Mouse (Mus musculus): ENCODE data around the gene Ergic1. TPM values are rescaled to one million over a fixed set of nuclear protein-coding genes. Genes with fewer than 3 reads are reported as not detected.

Ergic1 gene
- polyA plus RNA-seq, 2 experiments = 157 to 222 TPM

- no peaks in the 10 kb centered on the region for H3K9me3 ChIP-seq (ENCODE audit: control insufficient read depth, low read length)
- no peak for TF ChIP-seq POLR2A (IDR thresholded peaks at IDR 0.05; ENCODE audit: borderline replicate concordance, extremely low read depth, insufficient read depth, insufficient read length)
- no peak overlapping the region for H3K4me3 ChIP-seq (replicated peaks; ENCODE audit: low read length)
- no peak overlapping the region for H3K27ac ChIP-seq (replicated peaks; ENCODE audit: low read depth, low read length)
- no peaks in the 10 kb centered on the region for H3K27me3 ChIP-seq (ENCODE audit: control insufficient read depth, insufficient read depth, low read length)
- H3K4me2 ChIP-seq (replicated peaks; ENCODE audit: low read depth, low read length, severe bottlenecking) = no peak overlapping the region
- peaks cover 7% of the 10 kb centered on the region for H3K4me1 ChIP-seq (ENCODE audit: control insufficient read depth, insufficient read depth, low read length)
- H3K36me3 ChIP-seq (ENCODE audit: control insufficient read depth, insufficient read depth, low read length) = peaks cover 26% of the 10 kb centered on the region
- 40% methylated on average over 19 of the region's 21 CpGs for WGBS
- H3K9ac ChIP-seq (ENCODE audit: low read depth, low read length, severe bottlenecking) = no peak overlapping the region
- ATAC-seq (ENCODE audit: low FRiP score, low read depth) (peak; percentile 41), DNase-seq (ENCODE audit: low spot score) (peak; percentile 44)
Observed at GRCm38 (mm10) chr17:26658854-26659572, 97.7 kb downstream of the Ergic1 start.

DNA sequence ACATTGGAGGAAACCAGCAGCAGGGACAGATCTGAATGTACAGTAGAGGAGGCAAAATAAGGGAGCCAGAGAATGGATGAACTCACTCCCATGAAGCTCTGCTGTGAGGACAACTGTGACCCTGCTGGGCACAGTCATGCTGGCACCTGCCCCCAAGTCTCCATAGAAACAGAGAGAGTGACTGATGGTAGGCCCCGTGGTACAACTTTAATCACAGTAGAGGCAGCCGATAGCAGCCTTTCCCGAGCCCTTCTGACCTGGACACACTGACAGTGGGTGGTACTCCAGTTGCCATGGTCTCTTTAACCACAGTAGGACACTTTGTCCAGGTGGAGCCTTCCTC lies 98.3 kb downstream of the Ergic1 start:
- no peak for DNase-seq (ENCODE audit: low spot score)
- 70% methylated on average over 3 of the region's 3 CpGs for WGBS
- Histone ChIP-seq H3K36me3 (ENCODE audit: control insufficient read depth, insufficient read depth, low read length) (peaks cover 21% of the 10 kb centered on the region), H3K4me1 (ENCODE audit: control insufficient read depth, insufficient read depth, low read length) (peaks cover 8% of the 10 kb centered on the region), H3K9me3 (ENCODE audit: control insufficient read depth, low read length) (no peaks in the 10 kb centered on the region), H3K9ac (ENCODE audit: low read depth, low read length, severe bottlenecking) (no peak overlapping the region), H3K4me3 (replicated peaks; ENCODE audit: low read length) (no peak overlapping the region), H3K27me3 (ENCODE audit: control insufficient read depth, insufficient read depth, low read length) (no peaks in the 10 kb centered on the region), H3K27ac (replicated peaks; ENCODE audit: low read depth, low read length) (no peak overlapping the region), H3K4me2 (replicated peaks; ENCODE audit: low read depth, low read length, severe bottlenecking) (no peak overlapping the region)
- TF ChIP-seq POLR2A (IDR thresholded peaks at IDR 0.05; ENCODE audit: borderline replicate concordance, extremely low read depth, insufficient read depth, insufficient read length) = no peak
- no peak for ATAC-seq (ENCODE audit: low FRiP score, low read depth)

DNA sequence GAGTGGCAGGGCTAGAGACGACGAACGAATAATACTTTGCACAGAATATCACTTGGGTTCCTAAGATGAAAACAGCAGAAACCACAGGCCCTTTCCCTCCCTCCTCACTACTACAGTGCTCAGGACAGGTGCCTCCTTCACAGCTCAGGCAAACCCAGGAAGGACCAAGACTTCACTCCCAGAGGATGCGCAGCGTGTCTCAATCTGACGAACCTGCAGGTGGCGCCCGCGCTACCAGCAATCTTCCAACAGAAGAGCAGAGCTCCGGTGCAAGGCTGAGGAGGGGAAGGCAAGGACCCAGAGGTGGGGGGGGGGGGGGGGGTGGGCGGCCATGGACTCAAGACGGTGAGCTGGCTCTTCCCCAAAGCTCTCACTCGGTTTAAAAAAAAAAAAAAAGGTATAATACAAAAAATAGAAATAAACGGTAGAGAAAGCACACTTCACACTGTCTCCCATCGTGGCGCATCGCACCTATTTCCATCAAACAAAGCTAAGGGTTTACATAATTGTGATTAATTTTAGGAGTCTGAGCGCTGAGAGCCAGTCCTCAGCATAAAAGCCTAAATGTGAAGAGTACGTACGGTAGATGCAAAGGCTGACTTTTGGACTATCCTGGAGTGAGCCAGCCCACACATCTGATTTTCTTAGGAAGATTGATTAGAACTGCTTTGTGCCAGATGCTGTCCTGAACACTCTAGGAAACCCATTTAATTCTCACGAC lies 99.1 kb downstream of the Ergic1 start:
- H3K4me2 ChIP-seq (replicated peaks; ENCODE audit: low read depth, low read length, severe bottlenecking) = peak overlapping the region; percentile 13; the same call in 1 of the 2 replicates
- ATAC-seq (ENCODE audit: low FRiP score, low read depth) (peak; percentile 60; the same call in 1 of the 2 replicates), DNase-seq (ENCODE audit: low spot score) (peak; percentile 62)
- H3K36me3 ChIP-seq (ENCODE audit: control insufficient read depth, insufficient read depth, low read length) = peaks cover 13% of the 10 kb centered on the region
- TF ChIP-seq POLR2A (IDR thresholded peaks at IDR 0.05; ENCODE audit: borderline replicate concordance, extremely low read depth, insufficient read depth, insufficient read length) = no peak
- H3K9ac ChIP-seq (ENCODE audit: low read depth, low read length, severe bottlenecking) = no peak overlapping the region
- H3K27me3 ChIP-seq (ENCODE audit: control insufficient read depth, insufficient read depth, low read length) = no peaks in the 10 kb centered on the region
- WGBS = 26% methylated on average over 19 of the region's 21 CpGs
- H3K4me3 ChIP-seq (replicated peaks; ENCODE audit: low read length) = no peak overlapping the region
- H3K4me1 ChIP-seq (ENCODE audit: control insufficient read depth, insufficient read depth, low read length) = peaks cover 8% of the 10 kb centered on the region
- H3K9me3 ChIP-seq (ENCODE audit: control insufficient read depth, low read length) = no peaks in the 10 kb centered on the region
- H3K27ac ChIP-seq (replicated peaks; ENCODE audit: low read depth, low read length) = no peak overlapping the region

DNA sequence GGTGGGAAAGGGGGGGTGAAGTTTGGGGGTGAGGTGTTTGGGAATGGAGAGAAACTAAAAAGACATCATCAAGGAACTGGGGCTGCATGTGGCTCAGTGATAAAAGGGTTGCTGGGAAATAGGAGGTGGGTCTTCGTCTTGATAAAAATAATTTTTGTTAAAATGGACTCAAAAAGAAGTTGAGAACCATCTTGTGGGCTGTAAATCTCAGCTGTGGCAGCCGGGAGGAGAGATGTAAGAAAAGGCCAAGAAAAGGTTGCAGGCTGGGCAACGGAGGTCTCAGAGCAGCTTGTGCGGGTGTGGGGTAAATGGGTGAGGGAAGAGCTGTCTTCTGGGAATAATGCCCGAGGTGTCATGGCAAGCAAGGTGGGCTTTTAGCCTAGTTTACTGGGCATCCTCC lies 100.9 kb downstream of the Ergic1 start:
- no peak for TF ChIP-seq POLR2A (IDR thresholded peaks at IDR 0.05; ENCODE audit: borderline replicate concordance, extremely low read depth, insufficient read depth, insufficient read length)
- Histone ChIP-seq H3K27ac (replicated peaks; ENCODE audit: low read depth, low read length) (no peak overlapping the region), H3K4me2 (replicated peaks; ENCODE audit: low read depth, low read length, severe bottlenecking) (no peak overlapping the region), H3K4me3 (replicated peaks; ENCODE audit: low read length) (no peak overlapping the region), H3K27me3 (ENCODE audit: control insufficient read depth, insufficient read depth, low read length) (no peaks in the 10 kb centered on the region), H3K36me3 (ENCODE audit: control insufficient read depth, insufficient read depth, low read length) (no peaks in the 10 kb centered on the region), H3K9me3 (ENCODE audit: control insufficient read depth, low read length) (no peaks in the 10 kb centered on the region), H3K9ac (ENCODE audit: low read depth, low read length, severe bottlenecking) (no peak overlapping the region), H3K4me1 (ENCODE audit: control insufficient read depth, insufficient read depth, low read length) (peaks cover 8% of the 10 kb centered on the region)
- ATAC-seq (ENCODE audit: low FRiP score, low read depth) = no peak
- no peak for DNase-seq (ENCODE audit: low spot score)
- WGBS = 77% methylated on average over 5 of the region's 5 CpGs

GRCm38 (mm10) chr17:26662978-26663683 lies 101.8 kb downstream of the Ergic1 start, which contains the start of gene Atp6v0e:
TSS of gene Atp6v0e (plus strand) at chr17:26663231.
- Histone ChIP-seq H3K4me1 (ENCODE audit: control insufficient read depth, insufficient read depth, low read length) (peaks cover 8% of the 10 kb centered on the region), H3K9ac (ENCODE audit: low read depth, low read length, severe bottlenecking) (peak within 1 kb of the TSS; percentile 50), H3K9me3 (ENCODE audit: control insufficient read depth, low read length) (no peaks in the 10 kb centered on the region), H3K27me3 (ENCODE audit: control insufficient read depth, insufficient read depth, low read length) (no peaks in the 10 kb centered on the region), H3K4me2 (replicated peaks; ENCODE audit: low read depth, low read length, severe bottlenecking) (peak within 1 kb of the TSS; percentile 70), H3K27ac (replicated peaks; ENCODE audit: low read depth, low read length) (no peak within 1 kb of the TSS), H3K36me3 (ENCODE audit: control insufficient read depth, insufficient read depth, low read length) (no peaks in the 10 kb centered on the region), H3K4me3 (replicated peaks; ENCODE audit: low read length) (peak within 1 kb of the TSS; percentile 42)
- DNase-seq (ENCODE audit: low spot score) (peak; percentile 97), ATAC-seq (ENCODE audit: low FRiP score, low read depth) (peak; percentile 81)
- 0 out of 2 replicates have a peak, but pooled peaks have one; percentile 42 for TF ChIP-seq POLR2A (IDR thresholded peaks at IDR 0.05; ENCODE audit: borderline replicate concordance, extremely low read depth, insufficient read depth, insufficient read length)
- WGBS = 2% methylated on average over 28 of the region's 28 CpGs

Data from limb, embryonic 14.5 days (tissue).